Mouse (Mus musculus) bone marrow, adult 2 months (tissue): Measurements from ENCODE around the gene Nmur1. TPM values are rescaled to one million over a fixed set of nuclear protein-coding genes. Genes with fewer than 3 reads are reported as not detected.

ENCODE experiments used
- H3K27ac ChIP-seq: fragments of 200-500 bp; 2 replicates; pipeline ENCODE4 v1.5.1; 2012; ENCODE audit warnings: low read depth, mild to moderate bottlenecking, control low read depth, inconsistent platforms, low read length; ENCODE audit not compliant: control insufficient read depth, poor library complexity, insufficient read depth
- H3K4me1 ChIP-seq: fragments of 200-500 bp; 2 replicates; pipeline ENCODE4 v1.6.1; 2011; ENCODE audit warnings: low read length; ENCODE audit not compliant: control insufficient read depth, insufficient read depth
- H3K4me3 ChIP-seq: fragments of 200-500 bp; replicated peaks from 2 replicates; pipeline ENCODE3; 2011; ENCODE audit warnings: mild to moderate bottlenecking, low read depth, low read length, control low read depth; ENCODE audit not compliant: control insufficient read depth
- CTCF ChIP-seq: fragments of 200-500 bp; IDR thresholded peaks from 2 replicates; pipeline ENCODE4 v1.5.1; 2011; ENCODE audit warnings: low read length, control low read depth; ENCODE audit not compliant: control insufficient read depth, insufficient read depth
- POLR2A ChIP-seq: fragments of 200-500 bp; IDR thresholded peaks from 2 replicates; pipeline ENCODE4 v1.6.1; 2011; ENCODE audit warnings: low read depth, mild to moderate bottlenecking, control low read depth, low read length, borderline replicate concordance; ENCODE audit not compliant: control insufficient read depth
- WGBS: fragments of 180-500 bp; shearing (Covaris S2); methylation state at CpG from one replicate; pipeline ENCODE4 v1.1.7; 2018; 5-methylcytosine and 5-hydroxymethylcytosine counted together
- polyA plus RNA-seq: library from polyadenylated mRNA; stranded (reverse); fragments of >200 nt; gene quantifications from 2 replicates; pipeline ENCODE4 v1.2.4, GENCODE M21; 2011; ENCODE audit warnings: low replicate concordance; ENCODE audit not compliant: missing spikeins, insufficient read depth, insufficient read length

Gene Nmur1
- polyA plus RNA-seq, 1 experiment, result not detected

DNA sequence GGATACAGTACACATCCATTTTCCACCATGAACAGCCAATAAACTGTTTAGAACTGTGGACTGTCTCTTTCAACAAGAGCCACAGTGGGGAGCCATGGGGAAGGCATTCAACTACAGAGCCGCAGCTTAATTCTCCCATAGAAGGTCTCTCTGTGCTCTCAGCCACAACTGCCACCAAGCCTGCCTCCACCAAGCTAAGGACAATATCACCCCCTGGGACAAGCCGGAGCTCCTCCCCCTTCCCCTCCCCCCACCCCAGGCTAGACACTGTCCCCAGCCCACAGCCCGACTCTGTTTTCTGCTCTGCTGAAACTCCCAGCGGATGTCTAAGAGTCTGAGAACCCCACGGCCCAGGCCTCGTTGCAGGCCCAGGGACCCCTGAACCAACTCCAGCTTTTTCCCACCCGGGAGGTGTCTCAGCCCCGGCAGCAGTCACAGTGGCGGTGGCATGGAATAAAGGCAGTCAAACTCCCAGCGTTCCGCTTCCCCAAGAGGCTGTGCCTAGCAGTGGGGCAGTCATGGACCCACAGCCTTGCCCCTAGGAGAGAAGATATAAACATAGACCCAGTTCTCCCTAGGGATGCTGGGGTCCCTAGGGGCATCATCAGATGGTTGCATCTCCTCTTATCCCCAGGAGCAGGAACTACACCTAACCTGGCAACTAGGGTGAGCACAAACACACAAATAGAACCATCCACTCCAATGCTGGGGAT, 1.0 kb downstream of the Nmur1 start:
- no peaks in the 10 kb centered on the region; the same call in 1 of the 2 replicates for H3K4me1 ChIP-seq
- peak overlapping the region; percentile 62 for H3K27ac ChIP-seq
- TF ChIP-seq CTCF (no peak), POLR2A (no peak)
- H3K4me3 ChIP-seq, result no peak overlapping the region
- WGBS, result 75% methylated on average over 11 of the region's 11 CpGs

DNA sequence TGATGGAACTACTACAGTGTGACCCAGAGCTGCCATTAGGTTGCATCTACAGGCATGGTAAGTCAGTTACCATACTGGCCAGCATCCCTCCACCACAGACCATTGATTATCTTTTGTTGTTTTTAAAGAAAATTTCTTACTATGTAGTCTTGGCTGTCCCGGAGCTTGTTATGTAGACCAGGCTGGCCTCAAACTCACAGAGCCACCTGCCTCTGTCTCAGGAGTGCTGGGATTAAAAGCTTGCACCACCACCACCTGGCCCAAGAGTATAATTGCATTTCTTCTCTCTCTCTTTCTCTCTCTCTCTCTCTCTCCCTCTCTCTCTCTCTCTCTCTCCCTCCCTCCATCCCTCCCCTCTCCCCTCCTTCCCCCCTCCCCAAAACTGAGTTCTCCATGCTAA, 1.7 kb downstream of the Nmur1 start:
- TF ChIP-seq CTCF, result no peak
- TF ChIP-seq POLR2A, result no peak
- Histone ChIP-seq H3K27ac (peak overlapping the region; percentile 59), H3K4me3 (no peak overlapping the region), H3K4me1 (no peaks in the 10 kb centered on the region)
- 66% methylated on average over 1 of the region's 1 CpGs for WGBS

DNA sequence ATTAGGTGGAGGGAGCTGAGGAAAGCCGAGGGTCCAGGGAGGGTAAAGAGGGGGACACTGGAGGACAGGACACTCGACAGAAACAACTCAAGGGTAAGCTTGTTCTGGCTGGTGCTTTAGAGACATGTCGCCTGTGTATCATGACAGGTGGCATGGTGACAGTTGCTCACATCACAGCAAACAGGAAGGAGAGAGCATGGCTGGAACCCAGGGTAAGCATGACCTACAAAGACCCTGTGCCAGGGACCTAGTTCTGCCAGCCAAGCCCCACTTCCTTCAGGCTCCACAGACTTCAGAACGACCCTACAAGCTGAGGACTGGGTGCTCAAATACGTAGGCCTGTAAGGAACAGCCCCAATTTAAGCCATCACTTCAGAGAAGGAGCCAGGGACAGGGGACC, 2.1 kb downstream of the Nmur1 start:
- Histone ChIP-seq H3K27ac (peak overlapping the region; percentile 59), H3K4me1 (no peaks in the 10 kb centered on the region), H3K4me3 (no peak overlapping the region)
- TF ChIP-seq POLR2A, result no peak
- WGBS, result 51% methylated on average over 5 of the region's 5 CpGs

DNA sequence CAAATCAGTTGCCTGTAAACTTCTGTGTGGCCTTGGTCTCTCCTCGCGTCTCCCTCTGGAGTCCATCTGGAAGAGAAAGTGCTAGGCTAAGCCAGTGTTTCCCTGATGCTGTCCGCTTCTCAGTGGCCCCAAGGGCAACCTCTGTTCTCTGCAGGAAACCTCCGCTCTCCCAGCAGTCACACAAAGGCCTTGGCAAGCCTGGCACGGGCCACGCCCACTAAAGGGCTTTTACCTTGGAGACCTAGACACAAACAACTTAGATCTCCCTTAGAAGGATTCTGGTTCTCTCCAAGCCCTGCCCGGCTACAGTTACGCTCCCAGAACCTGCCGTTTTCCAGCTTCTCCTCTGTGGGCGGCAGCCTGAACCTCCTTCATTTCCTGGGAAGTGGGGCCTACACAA, 5.0 kb downstream of the Nmur1 start:
- no peak overlapping the region for H3K4me3 ChIP-seq
- TF ChIP-seq POLR2A (no peak), CTCF (no peak)
- H3K4me1 ChIP-seq, result no peaks in the 10 kb centered on the region
- H3K27ac ChIP-seq, result no peak overlapping the region
- 76% methylated on average over 10 of the region's 10 CpGs for WGBS

GRCm38 (mm10) chr1:86416321-86416720, 9.7 kb downstream of the Nmur1 start:
- H3K4me3 ChIP-seq, result no peak overlapping the region
- TF ChIP-seq POLR2A, result no peak
- TF ChIP-seq CTCF, result peak; percentile 51
- H3K4me1 ChIP-seq, result peaks cover 1% of the 10 kb centered on the region; the same call in 1 of the 2 replicates
- WGBS, result 64% methylated on average over 6 of the region's 6 CpGs
- no peak overlapping the region for H3K27ac ChIP-seq

- Histone ChIP-seq H3K27ac (no peak overlapping the region), H3K4me1 (peaks cover 1% of the 10 kb centered on the region; the same call in 1 of the 2 replicates), H3K4me3 (no peak overlapping the region)
- TF ChIP-seq POLR2A, result no peak
- TF ChIP-seq CTCF, result peak; percentile 54
- WGBS, result 41% methylated on average over 7 of the region's 7 CpGs
These were observed 10.3 kb downstream of the Nmur1 start for GRCm38 (mm10) chr1:86415612-86416184.

- no peak overlapping the region for H3K27ac ChIP-seq
- TF ChIP-seq CTCF (no peak), POLR2A (no peak)
- H3K4me1 ChIP-seq, result peaks cover 1% of the 10 kb centered on the region; the same call in 1 of the 2 replicates
- WGBS, result 27% methylated on average over 2 of the region's 2 CpGs
- no peak overlapping the region for H3K4me3 ChIP-seq
These were observed 10.9 kb downstream of the Nmur1 start for GRCm38 (mm10) chr1:86415144-86415543.

GRCm38 (mm10) chr1:86414715-86415114, 11.3 kb downstream of the Nmur1 start:
- Histone ChIP-seq H3K4me1 (peaks cover 1% of the 10 kb centered on the region; the same call in 1 of the 2 replicates), H3K27ac (no peak overlapping the region), H3K4me3 (no peak overlapping the region)
- 67% methylated on average over 5 of the region's 5 CpGs for WGBS
- TF ChIP-seq CTCF (no peak), POLR2A (no peak)

GRCm38 (mm10) chr1:86409476-86409875, 16.6 kb downstream of the Nmur1 start:
- H3K27ac ChIP-seq, result no peak overlapping the region
- peaks cover 3% of the 10 kb centered on the region; the same call in 1 of the 2 replicates for H3K4me1 ChIP-seq
- H3K4me3 ChIP-seq, result no peak overlapping the region
- 63% methylated on average over 2 of the region's 2 CpGs for WGBS
- TF ChIP-seq CTCF (no peak), POLR2A (no peak)

DNA sequence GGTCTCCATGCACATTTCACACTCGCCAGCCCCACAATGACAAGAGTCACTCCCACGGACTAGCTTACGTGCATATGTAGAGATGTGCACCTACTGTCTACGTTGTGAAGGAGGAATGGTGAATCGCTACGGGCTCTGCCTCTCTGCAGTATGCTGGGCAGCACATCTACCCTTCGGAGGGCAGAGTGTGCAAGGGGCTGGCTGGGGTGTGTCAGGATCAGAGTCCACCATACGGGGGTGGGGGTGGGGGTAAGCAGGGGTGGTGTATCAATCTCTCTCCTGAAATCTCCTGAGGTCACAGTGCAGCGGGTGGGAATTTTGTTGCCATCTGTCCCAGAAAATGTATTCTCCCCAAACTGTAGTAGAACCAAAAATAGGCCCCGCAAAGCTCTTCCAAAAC, 17.5 kb downstream of the Nmur1 start:
- WGBS, result 88% methylated on average over 10 of the region's 10 CpGs
- TF ChIP-seq POLR2A, result no peak
- no peak for TF ChIP-seq CTCF
- H3K4me3 ChIP-seq, result no peak overlapping the region

More for the DNA sequence above, 17.5 kb downstream of the Nmur1 start:
- Histone ChIP-seq H3K27ac (no peak overlapping the region), H3K4me1 (peaks cover 3% of the 10 kb centered on the region; the same call in 1 of the 2 replicates)
